In genomic region chr17:26275933-26276332, GRCm38 (mm10) we compare ENCODE assay signal across 21 mouse cellular contexts. TPM values are rescaled to one million over a fixed set of nuclear protein-coding genes. Genes with fewer than 3 reads are reported as not detected.
DNase-seq lines count a peak whose midpoint lies in the region; ATAC-seq and TF ChIP-seq lines count a peak whose summit lies in the region.
"Had no signal": no experiment of that assay in that cellular context is flagged by ENCODE, and none has a peak within 500 bp of the region (broad histone marks: within the 10 kb centered on the region; RNA-seq: fewer than 3 reads in every experiment).

No protein-coding gene starts in this region.

- H3K9ac ChIP-seq in heart, embryonic 11.5 days (ENCODE audit: low read depth, low read length) = no peak overlapping the region
- no peak overlapping the region for H3K9ac ChIP-seq in midbrain, embryonic 11.5 days (ENCODE audit: low read length)
- no peak overlapping the region for H3K9ac ChIP-seq in midbrain, embryonic 15.5 days
- H3K9ac ChIP-seq: embryonic facial prominence, embryonic 15.5 days; hindbrain, embryonic 15.5 days had no signal

- ATAC-seq in heart, embryonic 11.5 days (replicated peaks; ENCODE audit: insufficient number of reproducible peaks, low FRiP score, low TSS enrichment) = no peak
- no peak for ATAC-seq in midbrain, embryonic 11.5 days (ENCODE audit: low FRiP score)
- no peak for ATAC-seq in midbrain, embryonic 15.5 days (replicated peaks)
- ATAC-seq: forebrain, embryonic 14.5 days; Patski had no signal

- no peaks in the 10 kb centered on the region for H3K4me1 ChIP-seq in heart, embryonic 11.5 days (ENCODE audit: control insufficient read depth, insufficient read depth, low read length)
- H3K4me1 ChIP-seq in kidney, adult 2 months (ENCODE audit: control insufficient read depth, insufficient read depth, low read length) = no peaks in the 10 kb centered on the region
- no peaks in the 10 kb centered on the region for H3K4me1 ChIP-seq in midbrain, embryonic 11.5 days (ENCODE audit: control insufficient read depth, insufficient read depth, low read length)
- no peaks in the 10 kb centered on the region for H3K4me1 ChIP-seq in midbrain, embryonic 15.5 days
- H3K4me1 ChIP-seq: embryonic facial prominence, embryonic 15.5 days; forebrain, embryonic 10.5 days; hindbrain, embryonic 15.5 days had no signal

- H3K4me2 ChIP-seq in heart, embryonic 11.5 days = no peak overlapping the region
- no peak overlapping the region for H3K4me2 ChIP-seq in midbrain, embryonic 11.5 days
- no peak overlapping the region for H3K4me2 ChIP-seq in midbrain, embryonic 15.5 days
- H3K4me2 ChIP-seq: embryonic facial prominence, embryonic 15.5 days; hindbrain, embryonic 15.5 days had no signal

- H3K36me3 ChIP-seq in heart, embryonic 11.5 days (ENCODE audit: control insufficient read depth, insufficient read depth, low read length) = peaks cover 46% of the 10 kb centered on the region
- H3K36me3 ChIP-seq in kidney, adult 2 months (ENCODE audit: control insufficient read depth, insufficient read depth, low read length) = peaks cover 11% of the 10 kb centered on the region
- peaks cover 28% of the 10 kb centered on the region for H3K36me3 ChIP-seq in midbrain, embryonic 11.5 days (ENCODE audit: control insufficient read depth, insufficient read depth, low read length)
- peaks cover 43% of the 10 kb centered on the region for H3K36me3 ChIP-seq in midbrain, embryonic 15.5 days (replicated peaks)

- 88% methylated on average over 13 of the region's 13 CpGs for WGBS in heart, embryonic 11.5 days (ENCODE audit: insufficient replicate concordance)
- WGBS in kidney, adult 2 months = 75% methylated on average over 13 of the region's 13 CpGs
- 91% methylated on average over 13 of the region's 13 CpGs for WGBS in midbrain, embryonic 11.5 days
- WGBS in midbrain, embryonic 15.5 days = 91% methylated on average over 13 of the region's 13 CpGs

- DNase-seq in heart, adult 18-20 months = peak; percentile 29 to 37
- peak; percentile 30 for DNase-seq in kidney, adult 2 months
- no peak for DNase-seq in kidney, postnatal 4 days
- peak; percentile 54 for DNase-seq in midbrain, embryonic 11.5 days (ENCODE audit: low spot score, missing footprints)
- no peak for DNase-seq in gastrocnemius, postnatal 25 days
- DNase-seq: adrenal gland, adult 8-10 months; adrenal gland, postnatal 36 days; cerebellum, adult 8-10 months; embryo, embryonic 11 days; gastrocnemius, adult 2 months; gastrocnemius, postnatal 36 days had no signal

- H3K27ac ChIP-seq in heart, embryonic 11.5 days (ENCODE audit: low read depth, low read length) = no peak overlapping the region
- H3K27ac ChIP-seq in kidney, adult 2 months (ENCODE audit: insufficient read depth, low read depth, low read length) = no peak overlapping the region
- H3K27ac ChIP-seq in midbrain, embryonic 11.5 days (ENCODE audit: low read depth, low read length) = no peak overlapping the region
- H3K27ac ChIP-seq in midbrain, embryonic 15.5 days = no peak overlapping the region
- H3K27ac ChIP-seq: embryonic facial prominence, embryonic 15.5 days; forebrain, embryonic 10.5 days; gastrocnemius, adult 2 months; heart, adult 2 months; hindbrain, embryonic 15.5 days had no signal

- no peak for TF ChIP-seq CTCF in kidney, adult 2 months (conservative IDR thresholded peaks at IDR 0.05; ENCODE audit: insufficient read depth, insufficient read length, low read depth, low read length)

- no peak overlapping the region for H3K4me3 ChIP-seq in heart, embryonic 11.5 days (ENCODE audit: low read depth, low read length)
- H3K4me3 ChIP-seq in kidney, adult 2 months (ENCODE audit: insufficient read depth, low read depth, low read length) = no peak overlapping the region
- no peak overlapping the region for H3K4me3 ChIP-seq in midbrain, embryonic 11.5 days (ENCODE audit: low read depth, low read length)
- H3K4me3 ChIP-seq in midbrain, embryonic 15.5 days = no peak overlapping the region
- H3K4me3 ChIP-seq: embryonic facial prominence, embryonic 15.5 days; erythroblast, embryonic 14.5 days; forebrain, embryonic 10.5 days; gastrocnemius, adult 2 months; heart, adult 2 months; hindbrain, embryonic 15.5 days had no signal

- no peak for TF ChIP-seq POLR2A in kidney, adult 2 months (IDR thresholded peaks at IDR 0.05; ENCODE audit: low read depth, low read length)

- no peaks in the 10 kb centered on the region for H3K9me3 ChIP-seq in heart, embryonic 11.5 days (replicated peaks; ENCODE audit: control insufficient read depth, low read length)
- no peaks in the 10 kb centered on the region for H3K9me3 ChIP-seq in midbrain, embryonic 11.5 days (ENCODE audit: control insufficient read depth, low read length)
- no peaks in the 10 kb centered on the region for H3K9me3 ChIP-seq in midbrain, embryonic 15.5 days
- H3K9me3 ChIP-seq: embryonic facial prominence, embryonic 15.5 days; forebrain, embryonic 10.5 days; hindbrain, embryonic 15.5 days had no signal

- H3K27me3 ChIP-seq in heart, embryonic 11.5 days (ENCODE audit: control insufficient read depth, insufficient read depth, low read length) = no peaks in the 10 kb centered on the region
- H3K27me3 ChIP-seq in kidney, adult 2 months (replicated peaks; ENCODE audit: control insufficient read depth, insufficient read depth, low read length) = no peaks in the 10 kb centered on the region
- no peaks in the 10 kb centered on the region for H3K27me3 ChIP-seq in midbrain, embryonic 11.5 days (ENCODE audit: control insufficient read depth, insufficient read depth, low read length)
- no peaks in the 10 kb centered on the region for H3K27me3 ChIP-seq in midbrain, embryonic 15.5 days (replicated peaks)
- H3K27me3 ChIP-seq: embryonic facial prominence, embryonic 15.5 days; hindbrain, embryonic 15.5 days; Patski had no signal

RNA-seq across cellular contexts. Expression of gene Luc7l, which starts 23.2 kb away (rescaled TPM):
- total RNA-seq in heart, adult 18-20 months (2021) = 10 to 100 TPM; 12.2 to 16.6 TPM
- 70.2 and 77.2 TPM in 2 replicates for polyA plus RNA-seq in heart, embryonic 11.5 days (2014; fragmentation: Nextera tagmentation; extraction: Ambion mirVana)
- polyA plus RNA-seq in kidney, adult 2 months (2012; rRNA removed) = 16.0 and 17.5 TPM in 2 replicates
- polyA plus RNA-seq in midbrain, embryonic 11.5 days (2014; fragmentation: Nextera tagmentation; extraction: Ambion mirVana) = 127 and 137 TPM in 2 replicates
- polyA plus RNA-seq in midbrain, embryonic 15.5 days (2015; fragmentation: Nextera tagmentation; extraction: Ambion mirVana) = 117 and 123 TPM in 2 replicates
- total RNA-seq in gastrocnemius, postnatal 25 days (2021) = 10 to 100 TPM; 11.1 to 11.3 TPM

RNA-seq across cellular contexts. Expression of gene Fam234a, which starts 31.9 kb away (rescaled TPM):
- total RNA-seq in heart, adult 18-20 months (2021) = 100 to 1,000 TPM; 138 TPM
- 34.4 and 39.7 TPM in 2 replicates for polyA plus RNA-seq in heart, embryonic 11.5 days (2014; fragmentation: Nextera tagmentation; extraction: Ambion mirVana)
- polyA plus RNA-seq in kidney, adult 2 months (2012; rRNA removed) = 112 and 124 TPM in 2 replicates
- 16.9 and 19.6 TPM in 2 replicates for polyA plus RNA-seq in midbrain, embryonic 11.5 days (2014; fragmentation: Nextera tagmentation; extraction: Ambion mirVana)
- polyA plus RNA-seq in midbrain, embryonic 15.5 days (2015; fragmentation: Nextera tagmentation; extraction: Ambion mirVana) = 31.7 and 33.8 TPM in 2 replicates
- total RNA-seq in gastrocnemius, postnatal 25 days (2021) = 10 to 100 TPM; 61.0 to 71.0 TPM
- total RNA-seq: MEL had no signal

Comparison
In these comparisons a context has a peak if more than half of its experiments do, and no peak if none do; other contexts are left out.
1. DNase-seq: peak in heart, adult 18-20 months (2 of 2), kidney, adult 2 months (single experiment) and midbrain, embryonic 11.5 days (single experiment); none in kidney, postnatal 4 days (0 of 2) and gastrocnemius, postnatal 25 days (single experiment).